8 mouse cellular contexts compared by ENCODE assay signal in the genomic region with DNA sequence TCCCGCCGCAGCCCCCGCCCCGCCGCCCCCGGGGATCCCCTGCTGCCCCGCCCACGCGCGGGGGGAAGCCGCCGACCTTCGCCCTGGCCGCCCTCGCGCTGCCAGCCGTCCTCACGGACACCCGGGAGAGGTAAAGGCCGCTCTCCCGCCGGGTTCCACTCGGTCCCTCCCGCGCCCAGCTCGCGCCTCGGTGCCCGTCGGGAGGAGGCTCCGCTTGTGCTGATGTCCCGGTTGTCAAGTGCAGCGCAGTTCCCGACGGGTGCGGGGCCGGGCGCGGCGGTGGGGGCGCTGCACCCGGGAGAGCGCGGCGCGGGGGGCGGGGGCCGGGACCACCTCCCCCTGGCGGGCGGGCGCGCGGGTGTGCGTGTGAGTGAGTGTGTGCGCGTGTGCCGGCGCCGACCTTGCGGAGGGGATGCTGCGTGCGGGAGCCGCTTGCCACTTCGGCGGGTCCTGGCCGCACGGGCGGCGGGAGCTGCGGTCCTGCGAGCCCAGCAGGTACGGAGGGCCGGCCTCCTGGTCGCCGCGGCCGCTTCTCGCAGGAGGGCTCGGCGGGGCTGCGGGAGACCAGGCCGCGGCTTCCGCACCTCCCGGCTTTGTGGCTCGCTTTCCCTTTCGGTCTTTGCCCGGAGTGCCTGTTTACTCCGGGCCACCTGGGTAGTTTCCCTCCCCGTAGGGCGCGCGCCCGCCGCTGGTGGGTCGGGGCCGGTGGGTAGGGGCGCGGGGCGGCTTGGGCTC. TPM values are rescaled to one million over a fixed set of nuclear protein-coding genes. Genes with fewer than 3 reads are reported as not detected.
DNase-seq lines count a peak whose midpoint lies in the region; ATAC-seq and TF ChIP-seq lines count a peak whose summit lies in the region.

TSS of gene Hivep1 (plus strand) at position 61 of the 735 bp plus-strand sequence.

- WGBS in heart, embryonic 14.5 days: 1% methylated on average over 68 of the region's 100 CpGs
- whole genome bisulfite sequencing in lung, embryonic 14.5 days: 1% methylated on average over 82 of the region's 100 CpGs

- H3K36me3 ChIP-seq in E14TG2a.4 (ENCODE audit: insufficient read depth, low read length): peaks cover 14% of the 10 kb centered on the region; the same call in 1 of the 2 replicates
- peaks cover 20% of the 10 kb centered on the region for H3K36me3 ChIP-seq in heart, embryonic 14.5 days (ENCODE audit: control insufficient read depth, insufficient read depth, low read length)
- H3K36me3 ChIP-seq in lung, embryonic 14.5 days (ENCODE audit: insufficient read depth): peaks cover 9% of the 10 kb centered on the region

- DNase-seq in brain, embryonic 18.5 days (ENCODE audit: low read depth, low spot score): peak; percentile 30
- peak; percentile 25 to 43 for DNase-seq in layer of hippocampus, adult 8-10 months (ENCODE audit: low spot score in 2 of 2)
- DNase-seq in lung, embryonic 14.5 days: no peak
- DNase-seq in thymus, postnatal 4 days: peak; percentile 83

- H3K27me3 ChIP-seq in E14TG2a.4 (ENCODE audit: insufficient read depth, low read length): peaks cover 23% of the 10 kb centered on the region
- H3K27me3 ChIP-seq in heart, embryonic 14.5 days (ENCODE audit: control insufficient read depth, insufficient read depth, low read length): no peaks in the 10 kb centered on the region
- no peaks in the 10 kb centered on the region for H3K27me3 ChIP-seq in lung, embryonic 14.5 days (ENCODE audit: insufficient read depth, low read length)

- peak within 1 kb of the TSS; percentile 73 for H3K4me2 ChIP-seq in heart, embryonic 14.5 days (ENCODE audit: low read length)
- peak within 1 kb of the TSS; percentile 87 for H3K4me2 ChIP-seq in lung, embryonic 14.5 days

- peak; percentile 32 for ATAC-seq in erythroid progenitor cell, adult 5-6 weeks (replicated peaks; ENCODE audit: low FRiP score, poor library complexity, severe bottlenecking)
- ATAC-seq in heart, embryonic 14.5 days (ENCODE audit: insufficient number of reproducible peaks, insufficient read depth, low FRiP score, low read depth): peak; percentile 33
- ATAC-seq in lung, embryonic 14.5 days (ENCODE audit: insufficient read depth): peak; percentile 45
- no peak for ATAC-seq in neutrophil, adult 5-6 weeks (ENCODE audit: extremely low read depth, insufficient number of reproducible peaks, low FRiP score, poor library complexity, severe bottlenecking)

- H3K27ac ChIP-seq in heart, embryonic 14.5 days (replicated peaks in 1 of 2; ENCODE audit: control insufficient read depth in 1 of 2, insufficient read depth in 1 of 2, low read depth in 2 of 2, low read length in 2 of 2): peak within 1 kb of the TSS; percentile 90 to 94
- H3K27ac ChIP-seq in lung, embryonic 14.5 days (ENCODE audit: low read depth): peak within 1 kb of the TSS; percentile 98

- TF ChIP-seq CTCF in E14TG2a.4 (conservative IDR thresholded peaks at IDR 0.05; ENCODE audit: low read length): no peak
- TF ChIP-seq CTCF in lung, embryonic 14.5 days (IDR thresholded peaks at IDR 0.05; ENCODE audit: low read depth): no peak

- H3K9me3 ChIP-seq in E14TG2a.4 (ENCODE audit: low read length): no peaks in the 10 kb centered on the region
- no peaks in the 10 kb centered on the region for H3K9me3 ChIP-seq in heart, embryonic 14.5 days (ENCODE audit: control insufficient read depth, low read length)
- H3K9me3 ChIP-seq in lung, embryonic 14.5 days (ENCODE audit: low read depth, low read length): no peaks in the 10 kb centered on the region

- peak within 1 kb of the TSS; percentile 96 for H3K9ac ChIP-seq in heart, embryonic 14.5 days (ENCODE audit: low read length)
- H3K9ac ChIP-seq in lung, embryonic 14.5 days: peak within 1 kb of the TSS; percentile 89

- peaks cover 43% of the 10 kb centered on the region for H3K4me1 ChIP-seq in E14TG2a.4 (replicated peaks; ENCODE audit: low read depth, low read length)
- peaks cover 0 to 16% of the 10 kb centered on the region in 2 experiments; a peak in 2 of 4 replicates for H3K4me1 ChIP-seq in heart, embryonic 14.5 days (ENCODE audit: control insufficient read depth in 2 of 2, insufficient read depth in 2 of 2, low read length in 2 of 2)
- peaks cover 3% of the 10 kb centered on the region for H3K4me1 ChIP-seq in lung, embryonic 14.5 days (ENCODE audit: insufficient read depth)

- peak within 1 kb of the TSS; percentile 88 for H3K4me3 ChIP-seq in E14TG2a.4 (replicated peaks; ENCODE audit: low read length)
- peak within 1 kb of the TSS; percentile 80 to 98 for H3K4me3 ChIP-seq in heart, embryonic 14.5 days (ENCODE audit: control insufficient read depth in 1 of 2, insufficient read depth in 1 of 2, low read depth in 1 of 2, low read length in 2 of 2)
- H3K4me3 ChIP-seq in lung, embryonic 14.5 days (ENCODE audit: low read depth, low read length): peak within 1 kb of the TSS; percentile 89

RNA-seq across cellular contexts. Expression of gene Hivep1, which starts in this region (rescaled TPM):
- 28.1 and 65.0 TPM in 2 replicates for total RNA-seq in erythroid progenitor cell, adult 5-6 weeks (2015; ENCODE audit: low replicate concordance)
- 8.9 and 22.3 TPM in 2 replicates for total RNA-seq in erythroid progenitor cell, adult 5-6 weeks (2017; ENCODE audit: low replicate concordance)
- 7.9 and 10.6 TPM in 2 replicates for polyA plus RNA-seq in heart, embryonic 14.5 days (2014; fragmentation: Nextera tagmentation; extraction: Ambion mirVana)
- 10 to 100 TPM; 25.8 to 32.3 (median 31.3) TPM for total RNA-seq in layer of hippocampus, adult 8-10 months (2022)
- polyA plus RNA-seq in lung, embryonic 14.5 days (2014; fragmentation: Nextera tagmentation; extraction: Ambion mirVana): 12.1 and 12.3 TPM in 2 replicates
- 28.6 and 30.8 TPM in 2 replicates for total RNA-seq in neutrophil, adult 5-6 weeks (2017)
